Mouse (Mus musculus) CD4-positive helper T cell, adult 2 months (primary cell): ENCODE results near the gene Lcn8.
A peak's percentile ranks its signal among the peaks of the same experiment; 100 is the strongest.

Source experiments
- DNase-seq: peaks from one replicate; pipeline ENCODE4 v3.0.0-alpha.2; 2012; ENCODE audit warnings: low read depth, missing footprints, low spot score

The Lcn8 gene

DNA sequence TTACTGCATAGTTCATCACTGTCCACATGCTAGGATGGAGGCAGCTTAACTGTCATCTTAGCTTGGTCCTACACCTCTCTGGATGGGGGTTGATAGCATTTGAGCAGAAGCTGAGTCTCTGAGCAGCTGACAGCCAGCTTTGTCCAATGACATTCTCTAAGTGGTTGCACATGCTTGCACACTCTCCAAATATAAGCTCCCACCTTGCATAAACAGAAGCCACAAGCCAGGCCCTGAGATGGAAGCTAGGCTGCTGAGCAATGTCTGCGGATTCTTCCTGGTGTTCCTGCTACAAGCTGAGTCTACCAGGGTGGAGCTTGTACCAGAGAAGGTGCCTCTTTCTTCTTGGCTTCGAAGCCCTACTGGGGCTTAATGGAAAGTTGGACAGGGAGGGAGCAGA lies at the start of gene Lcn8:
Gene Lcn8 (plus strand): TSS at position 219 of the 400 bp plus-strand sequence.
- DNase-seq = no peak

GRCm38 (mm10) chr2:25607761-25608622 lies 44.9 kb upstream of the Lcn8 start, which contains the start of gene Rabl6:
Rabl6 (minus strand) TSS chr2:25608521.
- peak; percentile 91 for DNase-seq

DNA sequence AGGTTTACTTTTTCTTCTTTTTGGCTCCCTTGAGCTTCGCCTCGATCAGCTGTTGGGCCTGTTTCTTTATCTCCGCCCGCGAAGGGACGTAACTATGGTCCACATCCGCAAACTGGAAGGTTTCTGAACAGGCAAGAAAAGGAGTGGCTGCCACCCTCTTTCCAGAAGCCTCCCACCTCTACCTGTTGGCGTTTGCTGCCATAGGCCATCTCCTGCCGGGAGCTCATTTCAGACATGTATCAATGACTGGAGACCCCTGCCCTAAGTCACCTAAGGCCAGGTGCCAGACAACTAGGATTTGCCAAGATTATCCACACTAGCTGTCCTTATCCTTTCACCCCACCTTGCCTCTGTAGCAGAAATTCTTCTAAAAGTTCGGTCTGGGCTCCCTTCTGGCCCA lies 44.2 kb upstream of the Lcn8 start:
- no peak for DNase-seq

DNA sequence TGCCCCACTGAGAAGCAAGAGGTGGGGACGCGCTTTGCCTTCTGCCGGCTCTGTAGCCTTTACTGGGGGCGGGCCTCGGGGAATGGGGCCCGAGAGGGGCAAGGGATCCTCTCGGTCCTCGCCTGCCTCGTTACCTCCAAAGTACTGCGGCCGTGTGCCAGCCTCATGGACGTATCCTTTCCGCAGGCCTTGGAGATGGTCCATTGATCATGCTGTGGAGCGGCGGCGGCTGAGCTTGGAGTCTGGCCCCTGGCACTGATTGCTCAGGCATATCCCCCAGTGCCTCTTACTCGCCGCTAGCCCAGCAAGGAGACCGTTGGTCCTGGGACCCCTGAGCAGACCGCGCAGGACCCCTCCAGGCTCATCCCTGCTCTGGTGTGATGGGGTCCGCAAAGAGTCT lies 36.5 kb upstream of the Lcn8 start:
- no peak for DNase-seq

- no peak for DNase-seq
Measured at GRCm38 (mm10) chr2:25617578-25617977, 35.3 kb upstream of the Lcn8 start, which contains the start of gene Ccdc183. Ccdc183 (minus strand) TSS chr2:25617678.

GRCm38 (mm10) chr2:25620386-25620785 lies 32.5 kb upstream of the Lcn8 start:
- DNase-seq = peak; percentile 70

DNA sequence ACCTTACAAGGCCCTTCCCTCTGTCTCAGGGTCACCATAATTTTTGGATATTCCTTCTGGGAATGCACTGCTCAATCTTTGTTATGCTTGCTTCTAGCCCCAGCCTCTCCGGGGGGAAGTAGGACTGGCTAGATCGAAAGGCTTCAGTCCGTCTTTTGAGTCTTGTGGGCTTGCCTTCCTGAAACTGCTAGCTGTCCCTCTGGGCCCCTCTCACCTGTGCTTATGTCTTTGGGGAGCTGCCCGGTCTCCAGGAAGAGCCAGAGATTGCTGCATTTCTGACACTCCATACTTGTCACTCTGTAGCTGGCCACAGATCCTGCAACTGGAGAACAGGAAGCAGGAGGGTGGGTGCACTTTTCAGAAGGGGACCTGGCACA lies 32.1 kb upstream of the Lcn8 start:
- no peak for DNase-seq

GRCm38 (mm10) chr2:25621229-25622200 lies 31.4 kb upstream of the Lcn8 start, which contains the start of gene Tmem141:
Tmem141 (minus strand) TSS chr2:25622005.
- DNase-seq = peak; percentile 59

- DNase-seq = no peak
Measured at GRCm38 (mm10) chr2:25625986-25626385, 26.9 kb upstream of the Lcn8 start.

DNA sequence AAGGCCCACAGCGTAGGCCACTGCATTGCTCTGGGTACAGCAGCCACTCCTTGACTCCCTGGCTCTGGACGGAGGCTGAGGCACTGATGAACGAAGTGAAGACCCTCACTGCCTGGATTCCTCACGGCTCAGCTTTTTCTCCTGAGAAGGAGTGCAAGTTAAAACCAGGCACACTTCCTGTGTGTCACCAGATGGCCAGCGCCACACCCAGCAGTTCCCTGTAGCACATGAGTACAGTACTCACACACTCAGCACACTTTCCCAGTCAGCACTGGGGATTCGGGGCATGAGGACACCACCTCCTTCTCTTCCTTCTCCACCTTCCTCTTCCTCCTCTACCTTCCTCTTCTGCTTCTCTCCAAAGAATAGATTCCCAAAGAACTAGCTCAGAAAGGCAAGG lies 25.1 kb upstream of the Lcn8 start, which contains the start of gene Fcna:
Gene Fcna (minus strand): TSS at position 220 of the 400 bp plus-strand sequence.
- no peak for DNase-seq

GRCm38 (mm10) chr2:25628738-25629137 lies 24.2 kb upstream of the Lcn8 start:
- no peak for DNase-seq

DNA sequence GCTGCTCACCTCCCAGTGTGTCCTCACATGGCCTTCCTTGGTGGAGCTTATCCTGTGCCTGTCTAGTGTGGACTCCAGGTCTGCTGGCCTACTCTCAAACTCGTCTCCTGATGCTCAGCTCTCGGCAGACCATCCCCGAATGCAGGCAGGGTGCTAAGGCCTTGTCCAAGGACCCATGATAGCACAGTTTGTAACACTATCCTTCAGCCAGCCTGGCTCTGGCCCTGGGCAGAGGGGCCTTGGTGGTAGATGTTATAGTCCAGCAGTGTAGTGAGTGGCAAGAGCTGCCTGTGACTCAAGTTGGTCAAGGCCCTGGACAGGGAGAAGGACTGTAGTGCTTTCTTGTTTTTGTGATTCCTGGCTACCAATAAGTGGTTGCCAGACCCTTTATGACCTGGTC lies 19.3 kb upstream of the Lcn8 start:
- no peak for DNase-seq

DNA sequence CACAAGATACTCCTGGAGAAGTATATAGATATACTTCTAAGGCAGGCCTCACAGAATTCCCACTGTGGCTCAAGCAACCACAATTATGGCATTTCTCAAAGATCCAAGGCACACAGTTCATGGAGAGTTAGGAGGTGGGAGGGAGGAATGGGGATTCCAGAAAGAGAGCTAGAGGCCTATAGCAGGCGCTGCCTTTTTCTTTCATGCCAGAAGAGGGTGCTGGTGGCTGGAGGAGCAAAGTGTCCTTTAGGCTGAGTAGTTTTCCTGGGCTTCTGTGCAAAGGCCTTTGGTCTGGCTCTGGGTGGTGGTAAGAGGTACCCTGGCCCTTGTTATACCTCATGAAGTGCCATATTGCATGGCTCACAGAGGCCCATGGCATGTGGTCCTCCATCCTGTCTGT lies 18.9 kb upstream of the Lcn8 start:
- no peak for DNase-seq

DNA sequence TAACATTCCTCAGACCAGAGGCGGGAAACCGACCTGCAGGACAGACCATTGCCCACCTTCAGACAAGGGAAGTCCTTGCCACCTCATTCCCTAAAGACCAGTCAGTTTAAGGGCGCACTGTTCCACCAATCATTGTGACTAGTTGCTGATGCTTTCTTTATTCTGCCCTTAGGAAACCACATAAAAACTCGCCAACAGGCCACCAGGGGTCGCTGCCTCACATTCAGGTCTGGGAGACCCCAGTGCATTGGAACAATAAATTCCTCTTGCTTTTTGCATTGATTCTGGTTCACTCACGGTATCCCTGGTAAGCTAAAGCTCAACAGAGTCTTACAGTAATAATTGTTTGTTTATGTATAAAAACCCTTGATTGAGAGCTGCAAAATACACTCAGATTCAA lies 13.0 kb upstream of the Lcn8 start:
- peak; percentile 30 for DNase-seq

GRCm38 (mm10) chr2:25654502-25654901 lies 1.6 kb downstream of the Lcn8 start:
- DNase-seq = no peak

DNA sequence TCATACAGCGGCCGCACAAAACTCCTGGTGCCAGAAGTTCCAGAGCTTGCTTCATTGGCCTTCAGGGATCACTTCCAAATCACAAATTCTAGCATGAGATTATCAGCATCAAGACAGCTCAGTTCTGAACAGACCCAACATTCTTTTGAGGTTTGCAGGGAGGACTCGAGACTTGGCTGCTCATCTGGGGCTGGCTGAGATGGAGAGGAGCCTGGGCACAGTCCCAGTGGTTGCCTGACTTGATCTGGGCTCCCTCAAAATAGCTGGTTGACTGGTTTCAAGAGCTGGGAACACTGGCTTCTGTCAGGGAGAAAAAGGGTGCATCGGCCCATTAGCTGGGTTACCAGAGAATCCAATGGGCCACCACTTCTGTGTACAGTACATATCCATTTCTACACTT lies 3.8 kb downstream of the Lcn8 start:
- no peak for DNase-seq

- DNase-seq = no peak
Measured at GRCm38 (mm10) chr2:25657246-25657645, 4.3 kb downstream of the Lcn8 start.

GRCm38 (mm10) chr2:25657652-25658051 lies 4.7 kb downstream of the Lcn8 start, which contains the start of gene Lcn5:
Lcn5 (plus strand) TSS chr2:25657952.
- DNase-seq = no peak

GRCm38 (mm10) chr2:25660279-25660678 lies 7.4 kb downstream of the Lcn8 start:
- DNase-seq = no peak

DNA sequence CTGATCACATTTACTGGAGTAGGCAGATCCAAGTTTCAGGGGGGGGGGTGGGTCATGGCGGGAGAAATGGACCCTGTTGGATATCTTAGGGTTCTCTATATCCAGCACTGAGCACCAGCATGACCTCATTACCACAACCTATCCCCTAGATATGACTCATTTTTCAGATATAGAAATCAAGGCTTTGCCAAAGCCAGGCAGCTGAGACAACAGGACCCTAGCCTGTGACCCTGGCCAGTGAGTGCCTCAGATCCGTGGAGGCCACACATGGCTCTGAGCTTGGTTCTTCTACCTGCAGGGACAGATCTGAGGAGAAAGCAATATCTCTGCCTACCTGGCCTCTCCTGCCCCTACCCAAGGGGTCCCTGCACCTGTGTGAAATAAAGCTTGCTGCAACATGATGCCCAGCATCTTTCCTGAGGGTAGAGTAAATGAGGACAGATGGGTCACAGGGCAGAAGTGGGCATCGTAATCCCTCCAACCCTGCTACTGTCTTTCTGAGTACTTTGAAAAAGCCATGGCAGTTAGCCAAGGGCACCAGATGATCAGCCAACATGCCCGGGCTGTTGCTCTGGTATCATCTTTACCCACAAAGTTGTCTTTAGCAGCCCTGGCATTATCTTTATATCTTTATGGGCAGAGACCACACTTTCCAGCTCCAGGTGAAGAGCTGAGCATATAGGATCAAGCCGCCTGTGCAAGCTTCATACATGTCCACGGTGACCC lies 8.5 kb downstream of the Lcn8 start:
- no peak for DNase-seq

DNA sequence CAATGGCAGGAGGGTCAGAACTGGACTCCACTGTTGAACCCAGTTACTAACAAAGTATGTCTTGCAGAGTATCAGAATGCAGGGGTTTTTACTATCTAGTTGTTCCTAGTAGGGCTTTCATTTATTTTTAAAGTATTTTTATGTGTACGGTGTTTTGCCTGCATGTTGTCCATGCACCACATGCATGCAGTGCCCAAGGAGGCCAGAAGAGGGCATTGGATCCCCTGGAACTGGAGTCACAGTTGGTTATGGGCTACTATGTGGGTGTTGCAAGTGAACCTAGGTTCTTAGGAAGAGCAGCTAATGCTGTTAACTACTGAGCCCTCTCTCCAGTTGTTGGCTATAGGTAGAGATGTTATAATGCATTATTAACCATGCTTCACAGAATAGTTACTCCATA lies 10.6 kb downstream of the Lcn8 start:
- DNase-seq = peak; percentile 26
